18 mouse cellular contexts compared by ENCODE assay signal in the genomic region with DNA sequence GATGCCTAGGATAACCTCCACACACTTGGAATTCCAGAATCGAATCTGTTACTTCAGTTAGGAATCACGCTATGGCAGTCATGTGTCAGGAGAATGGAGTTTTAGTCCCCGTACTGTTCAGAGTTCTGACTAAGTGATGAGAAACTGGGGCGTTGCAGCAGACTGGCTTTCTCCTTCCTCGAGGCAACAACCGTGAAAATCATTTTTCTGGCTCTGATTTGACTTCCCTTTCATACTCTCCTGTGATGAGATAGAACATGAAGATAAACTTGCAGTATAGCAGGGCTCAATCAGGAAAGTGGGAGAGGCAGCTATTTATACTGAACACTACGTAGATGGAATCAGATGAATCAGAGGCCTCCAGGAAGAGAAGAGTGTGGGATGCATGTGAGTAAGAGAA. TPM values are rescaled to one million over a fixed set of nuclear protein-coding genes. Genes with fewer than 3 reads are reported as not detected.
"Had no signal": no experiment of that assay in that cellular context is flagged by ENCODE, and none has a peak within 500 bp of the region (broad histone marks: within the 10 kb centered on the region; RNA-seq: fewer than 3 reads in every experiment).

No protein-coding gene starts in this region.

- DNase-seq: kidney, adult 18-20 months; kidney, adult 9 months; kidney, postnatal 14 days; kidney, postnatal 4 days; left cerebral cortex, postnatal 4 days; liver, postnatal 0 days; lung, embryonic 14.5 days; retina, postnatal 1 day; thymus, postnatal 25 days had no signal

- ATAC-seq: intestine, embryonic 16.5 days; liver, postnatal 0 days; lung, postnatal 0 days; midbrain, embryonic 13.5 days; midbrain, embryonic 16.5 days had no signal

RNA-seq across cellular contexts. Expression of a gene that starts 29.8 kb away (rescaled TPM):
- total RNA-seq: monocyte, adult 5-6 weeks had no signal

RNA-seq across cellular contexts. Expression of a gene that starts 35.0 kb away (rescaled TPM):
- total RNA-seq: monocyte, adult 5-6 weeks; neutrophil, adult 5-6 weeks had no signal

RNA-seq across cellular contexts. Expression of a gene that starts 59.1 kb away (rescaled TPM):
- total RNA-seq: layer of hippocampus, adult 18-20 months; layer of hippocampus, postnatal 14 days; left cerebral cortex, postnatal 4 days; megakaryocyte, adult 5-6 weeks; monocyte, adult 5-6 weeks had no signal
